Mouse (Mus musculus) c-Kit-positive CD71-positive TER-119-negative erythroid progenitor cells, embryonic 14.5 days (primary cell): Measurements from ENCODE around the gene Ube2k.
A peak's percentile ranks its signal among the peaks of the same experiment; 100 is the strongest.
"Not testable (repeated sequence)": the region's sequence is repeated elsewhere in the genome, so short reads cannot be mapped to it uniquely, and the experiment has no call there.

Experiments used
- DNase-seq: peaks from one replicate; pipeline ENCODE4 v3.0.0-alpha.2; 2013; ENCODE audit warnings: low read depth

Gene Ube2k

GRCm38 (mm10) chr5:65536751-65537419 lies at the start of gene Ube2k, which contains the start of gene Smim14:
TSS of gene Ube2k (plus strand) at chr5:65537233.
TSS of gene Smim14 (minus strand) at chr5:65537184.
- DNase-seq: peak; percentile 82

GRCm38 (mm10) chr5:65487381-65487780 lies 49.7 kb upstream of the Ube2k start:
- DNase-seq: no peak

- no peak for DNase-seq
Observed at GRCm38 (mm10) chr5:65488725-65489124, 48.3 kb upstream of the Ube2k start.

- no peak for DNase-seq
Observed at GRCm38 (mm10) chr5:65489830-65490229, 47.2 kb upstream of the Ube2k start.

- DNase-seq: peak; percentile 60
Observed at GRCm38 (mm10) chr5:65491767-65492715, 45.0 kb upstream of the Ube2k start.

GRCm38 (mm10) chr5:65492716-65493531 lies 44.1 kb upstream of the Ube2k start, which contains the start of gene Gm43552:
TSS of gene Gm43552 (minus strand) at chr5:65492833.
- DNase-seq: peak; percentile 84

GRCm38 (mm10) chr5:65500231-65500630 lies 36.8 kb upstream of the Ube2k start:
- DNase-seq: no peak

GRCm38 (mm10) chr5:65501407-65501806 lies 35.6 kb upstream of the Ube2k start:
- no peak for DNase-seq

GRCm38 (mm10) chr5:65505786-65506185 lies 31.2 kb upstream of the Ube2k start:
- DNase-seq: peak; percentile 57

- DNase-seq: no peak
Observed at GRCm38 (mm10) chr5:65508395-65508794, 28.6 kb upstream of the Ube2k start.

- no peak for DNase-seq
Observed at GRCm38 (mm10) chr5:65513506-65513905, 23.5 kb upstream of the Ube2k start.

GRCm38 (mm10) chr5:65514635-65515278 lies 22.3 kb upstream of the Ube2k start:
- no peak for DNase-seq

- DNase-seq: no peak
Observed at GRCm38 (mm10) chr5:65521803-65522202, 15.2 kb upstream of the Ube2k start.

- DNase-seq: no peak
Observed at GRCm38 (mm10) chr5:65524831-65525230, 12.2 kb upstream of the Ube2k start.

- DNase-seq: no peak
Observed at GRCm38 (mm10) chr5:65525674-65526443, 11.2 kb upstream of the Ube2k start.

- DNase-seq: no peak
Observed at GRCm38 (mm10) chr5:65531283-65531682, 5.8 kb upstream of the Ube2k start.

GRCm38 (mm10) chr5:65534496-65534895 lies 2.5 kb upstream of the Ube2k start:
- DNase-seq: no peak

GRCm38 (mm10) chr5:65535457-65536067 lies 1.5 kb upstream of the Ube2k start:
- DNase-seq: peak; percentile 68

- not testable (repeated sequence) for DNase-seq
Observed at GRCm38 (mm10) chr5:65536068-65536465, 966 bp upstream of the Ube2k start.

- no peak for DNase-seq
Observed at GRCm38 (mm10) chr5:65537420-65538071, 513 bp downstream of the Ube2k start.
